Comparison of ENCODE assay signal across 26 mouse cellular contexts in genomic region chr2:129087520-129087919, GRCm38 (mm10). TPM values are rescaled to one million over a fixed set of nuclear protein-coding genes. Genes with fewer than 3 reads are reported as not detected.
"Had no signal": no experiment of that assay in that cellular context is flagged by ENCODE, and none has a peak within 500 bp of the region (broad histone marks: within the 10 kb centered on the region; RNA-seq: fewer than 3 reads in every experiment).

No protein-coding gene starts in this region.

- H3K4me2 ChIP-seq: heart, embryonic 12.5 days; hindbrain, embryonic 13.5 days; hindbrain, embryonic 15.5 days; kidney, embryonic 15.5 days; limb, embryonic 13.5 days; limb, embryonic 15.5 days had no signal

- H3K4me3 ChIP-seq: gastrocnemius, adult 2 months; heart, embryonic 10.5 days; heart, embryonic 12.5 days; hindbrain, embryonic 13.5 days; hindbrain, embryonic 15.5 days; kidney, embryonic 15.5 days; limb, embryonic 13.5 days; limb, embryonic 15.5 days had no signal

- DNase-seq: gastrocnemius, adult 2 months; gastrocnemius, postnatal 10 days; gastrocnemius, postnatal 25 days; heart, adult 18-20 months; heart, postnatal 10 days; kidney, adult 11 months; kidney, adult 2 months; kidney, adult 9 months; kidney, postnatal 14 days; kidney, postnatal 36 days; layer of hippocampus, adult 9-11 months; layer of hippocampus, postnatal 36 days; left cerebral cortex, postnatal 4 days had no signal

- ATAC-seq: hindbrain, postnatal 0 days; intestine, embryonic 16.5 days had no signal

- H3K27ac ChIP-seq: gastrocnemius, adult 2 months; heart, embryonic 10.5 days; hindbrain, embryonic 13.5 days; hindbrain, embryonic 15.5 days; hindbrain, postnatal 0 days; kidney, embryonic 15.5 days; kidney, postnatal 0 days; limb, embryonic 13.5 days; limb, embryonic 15.5 days had no signal

- H3K27me3 ChIP-seq: heart, embryonic 12.5 days; hindbrain, embryonic 13.5 days; hindbrain, embryonic 15.5 days; kidney, embryonic 15.5 days; limb, embryonic 13.5 days; limb, embryonic 15.5 days had no signal

- H3K4me1 ChIP-seq: hindbrain, embryonic 13.5 days; hindbrain, embryonic 15.5 days; kidney, embryonic 15.5 days; limb, embryonic 13.5 days; limb, embryonic 15.5 days had no signal

- H3K9ac ChIP-seq: heart, embryonic 12.5 days; hindbrain, embryonic 13.5 days; hindbrain, embryonic 15.5 days; kidney, embryonic 15.5 days; limb, embryonic 13.5 days; limb, embryonic 15.5 days had no signal

- H3K9me3 ChIP-seq: heart, embryonic 10.5 days; hindbrain, embryonic 13.5 days; hindbrain, embryonic 15.5 days; kidney, embryonic 15.5 days; limb, embryonic 13.5 days; limb, embryonic 15.5 days had no signal

RNA-seq across cellular contexts. Expression of gene Vinac1, which starts 39.5 kb away (rescaled TPM):
- total RNA-seq: gastrocnemius, adult 2 months; gastrocnemius, postnatal 25 days; heart, adult 18-20 months; heart, postnatal 10 days; heart, postnatal 25 days; hematopoietic stem cell, adult 5-6 weeks had no signal
- polyA plus RNA-seq: limb, embryonic 11.5 days had no signal
